Mouse (Mus musculus): ENCODE data around the gene Uqcc1.

Uqcc1 gene

DNA sequence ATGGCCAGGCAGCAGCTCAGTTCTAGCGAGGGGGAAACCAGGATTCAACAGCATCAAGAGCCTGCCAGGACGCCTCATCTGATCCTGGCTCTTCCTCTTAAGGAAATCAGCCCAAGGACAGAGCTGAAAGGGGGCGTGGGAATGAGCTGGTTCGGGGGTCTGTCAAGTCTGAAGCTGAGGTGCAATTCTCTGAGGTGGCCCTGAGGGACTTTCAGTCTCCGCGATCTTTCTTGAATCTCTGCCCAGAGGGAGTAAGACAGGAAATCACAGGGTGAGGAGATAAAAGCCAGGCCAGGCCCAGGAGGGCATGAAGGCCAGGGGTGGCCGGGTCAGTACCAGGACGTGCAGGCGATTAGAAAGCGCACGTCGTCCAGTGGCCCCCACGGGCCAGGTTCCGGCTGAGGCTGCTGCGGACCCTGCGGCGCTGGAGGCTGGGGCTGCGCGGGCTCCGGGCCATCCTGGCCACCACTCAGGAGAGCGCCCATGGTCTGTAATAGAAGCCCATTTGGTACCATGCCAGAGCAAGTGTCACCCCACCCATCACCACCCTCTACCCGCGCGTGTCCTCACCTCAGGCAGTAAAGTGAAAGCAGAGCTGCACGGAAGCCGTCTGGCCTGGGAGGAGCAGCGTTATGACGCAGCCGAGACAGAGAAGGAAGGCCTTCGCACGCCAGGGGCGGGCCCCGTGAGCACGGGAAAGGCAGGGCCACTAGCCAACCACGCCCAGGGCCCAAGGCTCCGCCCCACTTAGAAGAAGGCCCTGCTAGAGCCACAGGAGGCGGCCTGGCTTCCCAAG, 111.3 kb downstream of the Uqcc1 start:
- peak; percentile 89 to 94 for DNase-seq (ENCODE audit: low read depth in 1 of 2, low spot score in 2 of 2)

DNA sequence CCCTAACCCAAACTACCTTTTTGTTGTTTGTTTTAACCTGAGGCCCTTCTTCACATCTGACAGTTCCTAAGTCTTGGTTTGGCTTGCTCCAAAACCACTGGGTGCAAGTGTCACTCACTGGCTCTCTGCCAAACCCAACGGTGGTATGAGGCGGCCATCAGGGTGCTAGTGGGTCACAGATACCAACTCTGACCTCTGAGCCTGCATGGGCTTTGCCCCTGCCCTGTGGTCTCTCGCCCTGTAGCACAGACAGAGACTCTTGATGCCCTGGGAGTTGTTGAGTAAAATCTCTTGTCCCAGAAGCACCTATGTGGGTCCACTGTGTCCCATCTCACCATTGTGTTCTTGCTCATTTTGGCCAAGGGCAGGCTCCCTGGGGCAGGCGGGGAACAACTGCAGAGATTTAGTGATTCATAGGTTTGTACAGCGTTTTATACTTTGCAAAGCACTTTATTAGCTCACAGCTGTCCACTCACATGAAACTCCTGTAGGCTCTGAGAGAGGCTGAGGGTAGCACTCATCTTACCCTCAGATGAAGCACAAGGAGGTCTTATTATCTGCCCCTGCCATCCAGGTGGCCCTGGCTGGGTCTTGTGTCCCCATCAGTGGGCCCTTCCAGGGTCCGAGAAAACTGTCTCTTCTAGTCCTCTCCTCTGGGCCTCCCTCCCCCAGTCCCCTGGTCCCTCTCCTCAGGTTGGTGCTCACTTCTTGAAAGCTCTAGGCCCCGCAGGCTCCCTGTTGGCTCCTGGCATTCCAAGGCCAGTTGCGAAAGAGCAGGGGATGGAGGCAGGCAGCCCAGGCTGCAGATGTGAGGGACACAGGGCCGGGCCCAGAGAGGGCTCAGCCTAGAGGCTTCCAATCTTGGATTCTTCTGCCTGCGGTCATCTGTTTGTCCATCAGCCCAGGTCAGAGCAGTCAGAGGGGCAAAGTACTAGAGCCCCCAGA, 112.5 kb downstream of the Uqcc1 start:
- DNase-seq (ENCODE audit: low read depth in 1 of 2, low spot score in 2 of 2) = no peak

- no peak for DNase-seq (ENCODE audit: low read depth in 1 of 2, low spot score in 2 of 2)
These were observed 113.9 kb downstream of the Uqcc1 start for GRCm38 (mm10) chr2:155816179-155816578.

GRCm38 (mm10) chr2:155814829-155815228, 115.3 kb downstream of the Uqcc1 start:
- no peak for DNase-seq (ENCODE audit: low read depth in 1 of 2, low spot score in 2 of 2)

DNA sequence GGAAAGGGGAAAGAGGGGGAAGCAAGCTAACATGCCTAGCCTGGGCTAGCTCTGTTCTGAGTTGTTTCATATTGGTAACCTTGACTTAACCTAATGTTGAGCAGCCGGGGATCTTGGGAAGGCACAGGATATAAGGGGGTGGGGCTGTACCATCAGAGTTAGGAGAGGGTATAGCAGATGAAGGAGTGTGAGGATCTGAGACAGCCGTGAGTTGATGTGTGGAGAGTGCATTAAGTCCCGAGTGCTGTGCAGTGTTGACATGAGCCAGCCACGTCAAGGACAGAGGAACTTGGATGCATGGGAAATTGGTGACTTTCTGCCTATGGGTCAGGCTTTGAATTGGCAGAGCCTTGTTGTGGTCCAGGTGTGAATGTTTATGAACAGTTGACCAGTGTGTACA, 117.5 kb downstream of the Uqcc1 start:
- DNase-seq (ENCODE audit: low read depth in 1 of 2, low spot score in 2 of 2) = no peak

DNA sequence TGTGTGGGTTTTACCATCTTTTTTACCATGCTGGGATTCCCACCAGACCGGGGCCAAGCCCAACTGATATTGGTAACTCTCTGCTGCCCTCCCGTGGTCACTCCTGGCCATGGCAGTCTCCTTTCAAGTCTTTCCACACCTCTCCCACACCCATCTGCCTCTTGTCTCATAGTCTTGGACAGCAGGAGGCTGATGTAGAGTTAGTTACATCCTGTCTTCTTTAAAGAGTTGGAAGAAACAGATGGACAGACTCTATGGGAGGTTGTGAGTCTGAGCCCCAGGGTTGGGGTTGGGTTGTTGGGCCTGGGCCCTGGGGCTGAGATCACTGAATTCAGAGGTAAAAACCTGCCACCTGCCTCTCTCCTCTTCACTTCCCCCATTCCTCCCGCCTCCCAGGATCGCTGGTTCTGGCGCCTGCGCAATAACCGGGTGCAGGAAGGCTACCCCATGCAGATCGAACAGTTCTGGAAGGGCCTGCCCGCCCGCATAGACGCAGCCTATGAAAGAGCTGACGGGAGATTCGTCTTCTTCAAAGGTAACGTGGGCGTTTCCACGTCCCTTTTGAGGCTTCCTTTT, 118.2 kb downstream of the Uqcc1 start:
- peak in 1 of 2 experiments; percentile 68 for DNase-seq (ENCODE audit: low read depth in 1 of 2, low spot score in 2 of 2)

DNA sequence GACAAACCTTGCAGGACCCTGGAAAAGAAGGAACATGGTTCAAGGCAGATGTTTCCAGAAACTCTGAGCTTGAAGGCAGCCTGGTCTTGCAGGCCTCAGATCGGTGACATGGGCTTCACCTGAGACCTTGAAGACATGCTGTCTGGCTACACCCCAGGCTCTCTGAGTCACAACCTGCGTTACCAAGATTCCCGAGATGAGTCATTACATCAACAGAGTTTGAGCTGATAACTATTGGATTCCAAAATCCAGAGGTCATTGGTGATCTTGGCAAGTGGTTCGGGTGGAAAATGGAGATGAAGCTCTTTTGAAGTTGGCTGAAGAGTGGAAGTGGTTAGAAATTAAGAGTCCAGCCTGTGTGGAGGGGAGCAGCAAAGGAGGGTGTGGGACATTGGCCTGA, 120.5 kb downstream of the Uqcc1 start:
- DNase-seq (ENCODE audit: low read depth in 1 of 2, low spot score in 2 of 2) = no peak

- no peak for DNase-seq (ENCODE audit: low read depth in 1 of 2, low spot score in 2 of 2)
These were observed 122.7 kb downstream of the Uqcc1 start for GRCm38 (mm10) chr2:155807408-155807807.

GRCm38 (mm10) chr2:155806548-155806947, 123.6 kb downstream of the Uqcc1 start:
- DNase-seq (ENCODE audit: low read depth in 1 of 2, low spot score in 2 of 2) = no peak

DNA sequence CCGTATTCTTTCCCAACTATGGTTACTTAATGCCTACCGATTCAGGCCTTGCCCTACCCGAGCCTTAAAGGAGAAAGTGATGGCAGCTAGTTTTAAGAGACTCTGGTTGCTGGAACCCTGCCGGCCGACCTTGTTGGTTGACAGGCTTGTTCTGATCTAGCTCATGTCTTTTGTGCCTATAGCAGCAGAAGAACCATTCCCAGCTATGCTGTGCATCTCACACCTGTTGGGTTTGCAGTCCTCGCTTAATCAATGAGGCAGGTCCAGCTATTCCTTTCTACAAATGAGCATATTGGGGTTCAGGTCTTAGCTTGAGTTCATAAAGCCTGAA, 124.2 kb downstream of the Uqcc1 start:
- DNase-seq (ENCODE audit: low read depth in 1 of 2, low spot score in 2 of 2) = no peak

GRCm38 (mm10) chr2:155805231-155805924, 124.7 kb downstream of the Uqcc1 start:
- DNase-seq (ENCODE audit: low read depth in 1 of 2, low spot score in 2 of 2) = no peak

DNA sequence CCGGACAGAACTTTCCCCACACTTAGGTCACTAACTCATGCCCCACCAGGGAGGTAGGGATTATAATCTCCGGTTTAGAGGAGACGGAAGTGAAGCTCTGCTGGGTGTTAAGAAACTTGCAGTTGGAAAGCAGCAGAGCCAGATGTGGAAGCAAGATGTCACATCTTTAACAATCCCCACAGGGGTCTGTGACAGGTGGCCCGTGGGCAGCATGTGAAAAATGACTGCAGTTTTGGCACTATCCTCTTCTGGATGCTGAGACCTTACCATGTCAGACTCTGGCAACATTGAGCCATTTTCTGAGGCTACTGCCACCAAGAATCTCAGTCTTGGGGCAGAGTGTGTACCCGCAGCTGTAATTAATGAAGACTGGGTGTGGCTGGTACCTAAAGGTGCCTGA, 126.1 kb downstream of the Uqcc1 start:
- DNase-seq (ENCODE audit: low read depth in 1 of 2, low spot score in 2 of 2) = no peak

GRCm38 (mm10) chr2:155802761-155803160, 127.3 kb downstream of the Uqcc1 start:
- no peak for DNase-seq (ENCODE audit: low read depth in 1 of 2, low spot score in 2 of 2)

DNA sequence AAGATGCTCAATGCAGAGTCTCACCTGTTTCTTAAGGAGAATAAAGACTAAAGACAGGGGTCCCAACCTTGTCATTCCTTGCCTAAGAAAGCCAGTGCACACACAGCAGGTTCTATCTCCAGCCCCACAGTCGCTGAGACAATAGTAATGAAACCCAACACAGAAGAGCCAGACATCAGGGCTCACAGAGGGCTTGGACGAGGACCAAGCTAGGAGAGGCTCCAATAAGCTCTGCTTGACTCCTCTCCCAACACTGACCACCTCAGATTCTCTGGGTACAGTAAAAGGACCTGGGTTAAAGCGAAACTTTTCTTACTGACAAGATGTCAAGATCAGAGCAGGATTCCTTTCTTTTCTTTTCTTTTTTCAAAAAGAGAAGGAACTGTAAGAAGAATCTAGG, 131.5 kb downstream of the Uqcc1 start:
- no peak for DNase-seq (ENCODE audit: low read depth in 1 of 2, low spot score in 2 of 2)
